Mouse (Mus musculus) R1 (cell line): Measurements from ENCODE around the gene Hnrnpa1.
A peak's percentile ranks its signal among the peaks of the same experiment; 100 is the strongest.
"Not testable (repeated sequence)": the region's sequence is repeated elsewhere in the genome, so short reads cannot be mapped to it uniquely, and the experiment has no call there.

Source experiments
- DNase-seq: peaks from one replicate; pipeline ENCODE4 v3.0.0-alpha.2; 2018; ENCODE audit warnings: low read depth, low spot score

The Hnrnpa1 gene

GRCm38 (mm10) chr15:103241071-103242018 lies 1.1 kb downstream of the Hnrnpa1 start:
- DNase-seq = not testable (repeated sequence)

- no peak for DNase-seq
Observed at GRCm38 (mm10) chr15:103242885-103243284, 2.7 kb downstream of the Hnrnpa1 start.

DNA sequence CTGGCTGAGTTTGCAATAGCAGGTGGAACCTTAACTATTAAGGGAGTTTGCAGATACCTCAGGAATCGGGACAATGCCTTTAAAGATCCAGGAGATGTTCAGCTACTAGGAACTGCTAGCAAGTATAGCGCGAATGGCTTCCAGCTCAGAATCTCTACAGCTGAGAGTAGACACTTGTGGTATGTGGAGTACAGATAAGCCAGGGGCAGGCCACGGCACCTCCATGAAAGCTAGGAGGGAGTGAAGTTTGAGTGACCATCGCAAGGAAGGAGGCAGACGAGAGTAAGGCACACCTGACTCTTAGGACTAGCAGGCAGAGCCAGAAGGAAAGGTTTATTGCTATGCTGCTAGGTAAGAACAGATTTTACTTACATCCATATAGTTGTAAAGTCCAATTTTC lies 5.4 kb downstream of the Hnrnpa1 start:
- DNase-seq = no peak

DNA sequence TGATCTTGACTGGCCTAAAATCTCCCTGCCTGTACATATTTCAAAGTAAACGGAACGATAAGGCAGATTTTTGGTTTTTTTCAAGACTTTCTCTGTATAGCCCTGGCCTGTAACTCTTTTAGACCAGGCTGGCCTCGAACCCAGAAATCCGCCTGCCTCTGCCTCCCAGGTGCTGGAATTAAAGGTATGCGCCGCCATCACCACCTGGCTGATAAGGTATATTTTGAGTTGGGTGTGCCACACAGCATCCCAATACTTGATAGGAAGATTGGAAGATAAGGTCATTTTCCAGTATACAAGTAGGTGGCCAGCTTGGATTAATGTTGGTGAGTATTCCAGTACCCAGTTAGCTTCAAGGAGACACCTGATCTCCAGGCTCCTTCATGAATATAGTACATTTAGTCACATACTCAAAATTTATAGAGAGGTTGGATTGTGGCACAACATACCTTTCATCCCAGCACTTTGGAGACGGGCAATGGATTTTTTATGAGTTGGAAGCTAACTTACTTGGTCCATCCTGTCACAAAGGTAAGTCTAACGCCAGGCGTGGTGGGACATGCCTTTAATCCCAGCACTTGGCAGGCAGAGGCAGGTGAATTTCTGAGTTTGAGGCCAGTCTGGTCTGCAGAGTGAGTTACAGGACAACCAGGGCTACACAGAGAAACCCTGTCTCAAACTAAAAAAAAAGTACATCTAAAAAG lies 7.0 kb downstream of the Hnrnpa1 start:
- no peak for DNase-seq

DNA sequence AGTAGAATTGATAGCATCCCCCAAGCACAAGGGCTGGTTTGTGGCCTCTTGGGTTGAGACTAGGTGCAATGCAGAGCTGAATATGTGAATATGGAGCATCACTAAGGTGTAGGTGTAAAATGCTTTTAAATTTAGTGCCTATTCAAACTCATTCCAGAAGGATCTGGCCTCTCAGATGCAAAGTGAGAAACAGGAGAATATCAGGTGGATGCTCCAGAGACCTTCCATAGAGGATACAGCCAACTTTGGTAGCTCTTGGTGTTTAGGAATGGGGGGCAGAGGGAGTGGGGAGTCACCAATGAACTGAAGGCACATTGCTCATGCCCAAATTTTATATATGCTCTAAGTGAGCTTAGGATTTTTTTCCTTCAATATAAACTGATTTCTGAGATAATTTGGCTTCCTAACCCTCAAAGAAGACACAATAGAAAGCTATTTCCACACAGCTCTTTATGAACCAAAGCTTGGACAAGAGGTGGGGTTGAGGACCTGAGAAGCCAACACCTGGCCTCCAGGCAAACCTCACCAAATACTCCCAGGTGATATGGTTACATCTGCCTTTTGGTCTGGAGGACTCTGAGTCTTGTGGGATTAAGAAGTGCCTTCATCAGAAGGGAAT lies 7.7 kb downstream of the Hnrnpa1 start:
- no peak for DNase-seq

- peak; percentile 63 for DNase-seq
Observed at GRCm38 (mm10) chr15:103248401-103249313, 8.4 kb downstream of the Hnrnpa1 start.

DNA sequence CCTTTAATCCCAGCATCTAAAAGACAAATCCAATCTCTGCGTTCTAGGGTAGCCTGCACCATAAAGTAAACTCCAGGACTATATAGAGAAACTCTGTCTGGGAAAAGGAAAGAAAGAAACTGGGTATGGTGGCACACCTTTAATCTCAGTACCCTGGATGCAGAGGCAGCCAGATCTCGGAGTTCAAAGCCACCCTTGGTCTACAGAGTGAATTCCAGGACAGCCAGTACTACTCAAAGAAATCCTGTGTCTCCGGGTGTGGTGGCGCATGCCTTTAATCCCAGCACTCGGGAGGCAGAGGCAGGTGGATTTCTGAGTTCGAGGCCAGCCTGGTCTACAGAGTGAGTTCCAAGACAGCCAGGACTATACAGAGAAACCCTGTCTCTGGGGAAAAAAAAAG lies 9.3 kb downstream of the Hnrnpa1 start:
- DNase-seq = not testable (repeated sequence)

DNA sequence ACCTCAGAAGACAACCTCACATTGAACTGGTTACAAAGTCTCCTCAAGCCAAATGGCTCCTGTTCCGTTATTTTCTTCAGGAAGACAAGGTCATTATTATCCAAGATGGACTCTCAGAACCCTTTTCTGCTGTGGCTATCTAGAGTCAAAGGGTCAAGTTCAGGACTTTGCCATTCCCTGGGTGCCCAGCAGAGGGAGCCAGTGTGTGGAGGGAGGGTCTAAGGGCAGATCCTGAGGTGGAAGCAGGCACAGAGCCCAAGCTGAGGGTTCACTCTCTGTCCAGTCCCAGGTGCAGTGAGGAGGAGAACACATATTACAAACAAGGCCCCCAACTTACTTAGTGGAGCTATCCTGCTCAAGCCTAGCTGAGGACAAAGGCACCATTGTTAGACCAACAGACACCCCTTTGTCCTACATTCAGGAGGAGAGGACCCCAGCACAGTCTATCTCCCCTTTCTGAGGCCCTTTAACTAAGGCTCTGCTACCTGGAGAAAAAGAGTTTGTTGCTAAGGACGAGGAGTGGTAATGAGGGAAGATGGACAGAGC lies 10.0 kb downstream of the Hnrnpa1 start:
- DNase-seq = peak; percentile 86

DNA sequence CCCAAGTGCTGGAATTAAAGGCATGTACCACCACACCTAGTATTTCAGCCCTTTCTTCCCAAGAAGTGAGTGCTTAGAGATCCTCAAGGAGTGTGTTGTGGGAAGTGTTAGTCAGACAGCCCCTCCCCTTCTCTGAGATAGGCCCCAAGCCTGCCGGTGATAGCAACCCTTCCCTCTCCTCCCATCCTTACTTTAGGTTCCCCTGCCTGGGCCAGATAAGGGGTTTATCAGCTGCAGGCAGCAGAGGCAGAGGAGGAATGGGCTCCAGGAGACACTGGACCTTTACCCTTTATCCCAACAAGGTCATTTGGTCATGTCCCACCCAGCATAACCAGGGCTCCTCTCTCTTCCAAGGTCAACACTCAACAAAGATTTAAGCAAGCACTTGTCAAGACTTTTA lies 11.4 kb downstream of the Hnrnpa1 start:
- no peak for DNase-seq

DNA sequence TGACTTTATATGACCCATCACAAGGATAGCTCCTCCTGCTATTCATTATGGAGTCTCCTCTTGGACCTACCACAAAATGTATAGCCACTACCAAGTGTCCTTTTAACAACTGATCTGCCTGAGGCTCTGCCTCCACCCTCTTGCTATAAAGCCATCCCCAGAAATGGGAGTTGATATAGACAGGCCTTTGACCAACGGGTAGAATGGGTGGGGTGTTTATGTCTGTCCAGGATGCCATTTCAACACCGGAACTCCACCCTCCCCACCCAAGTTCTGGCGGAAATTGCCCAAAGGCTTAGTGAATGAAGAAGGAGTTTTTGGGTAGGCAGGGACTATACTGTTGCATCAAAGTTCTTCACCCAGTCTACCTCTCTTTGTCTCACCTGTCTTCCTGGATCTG lies 12.4 kb downstream of the Hnrnpa1 start:
- DNase-seq = no peak

DNA sequence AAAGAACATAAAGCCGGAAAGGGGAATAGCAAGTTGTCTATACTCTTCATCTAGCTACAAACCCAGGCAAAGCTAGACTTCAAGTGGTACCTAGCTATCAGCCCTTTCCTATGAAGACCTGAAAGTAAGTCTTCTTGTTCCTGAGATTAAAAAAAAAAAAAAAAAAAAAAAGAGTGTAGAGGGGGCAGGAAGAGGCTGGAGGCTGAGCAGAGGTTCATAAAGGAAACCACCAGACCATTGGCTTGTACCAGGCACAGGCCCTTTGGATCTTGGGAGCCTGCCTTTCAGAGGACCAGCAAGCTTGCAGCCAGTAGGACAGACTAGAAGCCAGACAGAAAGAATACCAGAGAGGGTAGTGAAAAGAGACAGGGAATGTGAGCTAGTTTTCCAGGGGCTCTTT lies 13.1 kb downstream of the Hnrnpa1 start:
- DNase-seq = no peak

GRCm38 (mm10) chr15:103255169-103255568 lies 14.9 kb downstream of the Hnrnpa1 start:
- DNase-seq = no peak

- no peak for DNase-seq
Observed at GRCm38 (mm10) chr15:103256210-103256986, 16.2 kb downstream of the Hnrnpa1 start.

DNA sequence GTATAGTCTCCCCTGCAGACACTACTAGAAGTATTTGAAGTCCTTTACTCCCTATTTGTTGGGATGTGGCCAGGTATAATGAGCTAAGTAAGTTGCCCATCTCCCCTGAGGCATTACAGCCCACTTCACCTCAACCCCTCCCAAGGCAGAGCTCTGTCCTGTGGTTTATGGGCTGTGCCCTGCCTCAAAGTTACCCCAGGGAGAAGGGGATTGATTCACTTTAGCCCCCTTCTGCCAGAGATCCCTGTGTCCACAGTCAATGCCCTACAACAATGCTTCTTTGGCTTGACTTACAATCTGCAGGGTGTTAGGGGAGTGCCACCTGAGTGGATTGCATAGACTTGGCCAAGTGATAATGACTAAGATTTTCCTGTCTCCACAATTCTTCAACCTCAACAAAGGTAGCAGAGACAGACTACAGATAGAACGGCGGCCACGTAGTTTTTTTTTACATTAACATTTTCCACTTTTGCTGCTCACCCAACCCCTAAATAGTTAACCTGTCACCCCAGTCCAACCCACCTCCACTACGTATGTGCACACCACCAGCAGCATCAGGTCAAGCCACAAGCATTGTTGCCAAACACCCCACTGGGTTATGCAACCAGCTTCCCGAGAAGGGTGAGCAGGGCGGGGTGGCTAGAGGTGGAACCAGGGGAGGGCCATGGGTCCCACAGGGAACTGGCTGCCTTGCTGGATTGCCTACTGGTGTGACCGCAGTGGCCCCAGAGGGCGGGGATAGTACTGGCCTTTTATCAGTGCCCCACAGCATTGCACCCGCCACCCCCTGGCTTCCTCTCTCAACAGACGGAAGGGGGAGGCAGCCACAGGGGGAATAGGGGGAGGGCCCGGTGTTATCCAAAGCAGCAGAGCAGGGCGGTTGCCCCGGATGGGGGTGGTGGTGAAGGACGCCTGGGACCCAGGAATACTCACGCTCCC lies 17.8 kb downstream of the Hnrnpa1 start, which contains the start of gene Nfe2:
TSS of gene Nfe2 (minus strand) at position 614 of the 939 bp plus-strand sequence.
- DNase-seq = peak; percentile 40

GRCm38 (mm10) chr15:103259162-103259561 lies 18.9 kb downstream of the Hnrnpa1 start:
- no peak for DNase-seq

DNA sequence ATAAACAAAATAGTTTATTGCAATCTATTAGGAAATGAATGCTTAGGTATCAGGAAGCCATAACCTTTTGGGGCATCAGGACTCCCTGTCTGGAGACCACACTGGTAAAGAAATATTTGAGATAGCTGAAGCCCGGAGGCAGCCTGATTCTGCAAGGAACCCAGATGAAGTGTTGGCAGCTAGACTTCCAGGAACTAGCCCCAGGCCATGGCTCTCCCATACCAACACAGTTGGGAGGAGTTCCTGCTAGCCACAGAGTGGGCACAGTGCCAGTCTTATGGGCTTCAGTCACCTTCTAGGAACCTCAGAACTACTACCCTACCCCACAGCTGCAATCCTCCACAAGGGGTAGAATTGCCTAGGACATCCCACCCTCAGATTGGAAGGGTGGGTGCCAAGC lies 19.8 kb downstream of the Hnrnpa1 start:
- no peak for DNase-seq

- no peak for DNase-seq
Observed at GRCm38 (mm10) chr15:103264794-103265193, 24.6 kb downstream of the Hnrnpa1 start.

- no peak for DNase-seq
Observed at GRCm38 (mm10) chr15:103268903-103269302, 28.7 kb downstream of the Hnrnpa1 start.
